Mouse (Mus musculus): ENCODE data around the gene Mid1.

Gene Mid1

DNA sequence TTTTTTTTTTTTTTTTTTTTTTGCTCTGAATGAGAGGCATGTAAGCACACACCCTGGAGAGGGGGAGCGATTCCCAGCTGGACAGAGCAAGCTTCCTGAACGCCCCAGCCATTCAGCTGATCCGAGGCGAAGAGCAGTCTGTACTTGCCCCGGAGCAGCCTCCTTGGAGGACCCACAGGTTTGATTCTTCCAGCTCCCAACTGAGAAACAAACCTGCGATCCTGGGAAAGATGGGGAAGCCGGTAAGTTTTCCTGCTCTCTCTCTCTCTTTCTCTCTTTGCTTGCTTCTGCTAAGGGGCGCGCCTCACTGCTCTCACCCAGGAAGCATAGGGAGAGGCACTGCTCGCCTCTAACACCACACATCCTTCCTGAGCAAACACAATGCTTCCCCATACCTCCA lies at the start of gene Mid1:
Mid1 (plus strand) TSS at position 69 of the 400 bp plus-strand sequence.
- DNase-seq = no peak

DNA sequence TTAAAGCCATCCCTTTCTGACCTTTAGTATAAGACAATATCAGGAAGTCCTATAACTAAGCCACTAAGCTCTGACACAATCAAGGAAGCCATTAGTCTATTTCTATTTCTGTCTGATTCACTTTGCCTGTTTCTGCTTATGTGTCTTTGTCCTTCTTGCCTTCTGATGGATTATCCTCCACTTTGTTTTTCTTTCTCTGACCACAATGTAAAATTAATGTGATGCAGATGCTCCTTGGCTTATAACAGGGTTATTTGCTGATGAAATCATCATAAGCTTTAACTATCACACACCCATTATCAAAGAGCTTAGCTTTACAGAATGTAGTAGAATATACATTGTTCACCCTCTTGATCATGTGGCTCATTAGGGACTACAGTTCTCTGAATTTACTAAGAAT lies 11.9 kb upstream of the Mid1 start:
- DNase-seq = no peak

- DNase-seq = no peak
These were observed 8.7 kb upstream of the Mid1 start for GRCm38 (mm10) chrX:169676313-169676712.

DNA sequence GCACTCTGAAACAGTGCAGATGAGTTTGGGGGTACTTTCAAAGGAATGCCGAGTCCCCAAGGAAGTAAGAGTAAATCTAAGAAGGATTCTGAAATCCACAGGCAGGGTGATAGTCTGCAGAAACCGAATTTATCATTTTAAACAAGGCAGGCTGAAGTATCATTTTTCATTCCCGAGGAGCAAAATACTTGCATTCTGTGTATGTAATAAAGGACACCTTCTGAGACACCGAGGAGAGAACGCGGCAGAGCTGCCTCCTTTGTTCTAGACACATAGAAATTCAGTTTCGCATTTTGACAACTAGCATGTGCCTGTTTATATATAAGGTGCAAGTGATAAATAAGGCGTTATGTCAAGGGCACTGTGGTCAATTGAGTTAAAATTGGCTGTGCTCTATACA lies 732 bp downstream of the Mid1 start:
- no peak for DNase-seq

- DNase-seq = no peak
These were observed 6.2 kb downstream of the Mid1 start for GRCm38 (mm10) chrX:169691217-169691616.

DNA sequence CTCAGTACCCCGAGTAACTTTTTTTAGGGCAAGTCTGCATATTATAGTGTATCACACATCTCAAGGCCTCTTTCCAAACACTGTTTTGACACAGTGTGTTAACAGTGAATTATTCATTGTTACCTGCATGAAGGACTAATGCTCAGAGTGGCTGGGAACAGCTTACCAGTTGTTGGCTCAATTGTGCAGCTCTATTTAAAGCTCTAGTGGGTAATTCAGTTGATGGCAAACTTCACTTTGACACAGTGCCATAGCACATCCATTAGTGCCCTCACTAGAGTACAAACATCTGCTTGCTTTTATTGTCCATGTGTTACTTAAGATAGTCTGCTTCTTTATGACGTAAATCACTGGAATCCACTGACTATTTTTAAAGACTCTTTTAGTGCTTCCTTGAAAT lies 6.7 kb downstream of the Mid1 start:
- DNase-seq = no peak

DNA sequence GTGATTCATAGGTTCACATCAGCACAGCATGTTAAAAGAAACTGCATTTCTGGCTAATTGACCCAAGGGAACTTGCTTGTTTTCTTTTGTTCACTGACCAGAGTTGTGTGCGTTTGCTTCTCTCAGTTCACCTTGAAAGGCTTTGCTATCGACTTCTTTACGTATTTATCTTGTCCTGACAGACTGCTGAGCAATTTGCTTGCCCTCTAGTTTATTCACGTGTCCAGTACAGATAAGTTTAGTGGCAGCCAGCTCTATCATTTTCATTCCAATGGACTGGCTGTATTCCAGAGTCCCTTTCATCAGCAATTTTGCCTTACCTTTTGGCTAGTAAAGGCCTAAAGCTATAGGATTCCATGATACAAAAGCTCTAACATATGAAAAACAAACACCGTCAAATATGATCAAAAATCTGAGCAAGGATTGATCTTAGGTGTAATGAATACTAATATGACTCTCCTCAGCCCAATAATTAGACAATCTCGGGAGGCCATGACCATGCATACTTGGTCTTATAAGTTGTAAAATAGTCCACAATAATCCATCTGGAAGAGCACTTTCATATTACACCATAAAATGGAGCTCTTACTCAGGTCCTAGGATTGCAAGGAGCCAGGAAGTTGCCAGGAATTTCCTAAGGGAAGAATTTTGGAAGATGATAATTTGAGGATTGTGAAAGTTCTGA lies 7.4 kb downstream of the Mid1 start:
- no peak for DNase-seq

DNA sequence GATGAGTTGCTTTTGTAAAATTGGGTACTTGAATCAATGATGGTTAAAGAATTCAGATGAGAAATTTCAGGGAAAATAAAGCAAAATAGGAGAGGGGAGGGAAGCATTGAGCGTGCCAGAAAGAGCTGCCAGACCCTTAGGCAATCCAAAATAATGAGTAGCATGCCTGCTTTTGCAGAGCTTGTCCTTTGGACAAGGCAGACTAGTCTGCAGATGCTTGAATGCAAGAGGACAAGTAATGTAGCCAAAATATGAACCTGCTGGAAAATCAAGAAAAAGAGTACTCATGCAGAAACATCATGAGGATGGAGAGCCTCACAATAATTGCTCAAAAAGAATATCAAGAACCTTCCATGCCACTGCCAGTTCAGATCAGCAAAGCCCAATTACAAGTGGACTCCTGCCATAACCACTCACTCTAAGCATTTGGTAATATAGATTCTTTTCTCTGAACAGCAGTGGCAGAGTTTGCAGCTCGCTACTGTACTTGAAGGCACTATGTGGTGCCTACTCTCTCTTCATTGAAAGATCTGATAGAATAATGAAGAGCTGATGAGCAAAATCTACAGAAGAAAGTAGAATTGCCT lies 19.1 kb downstream of the Mid1 start:
- no peak for DNase-seq

- DNase-seq = no peak
These were observed 38.5 kb downstream of the Mid1 start for GRCm38 (mm10) chrX:169723511-169723910.

GRCm38 (mm10) chrX:169735387-169735969 lies 50.5 kb downstream of the Mid1 start:
- no peak for DNase-seq

DNA sequence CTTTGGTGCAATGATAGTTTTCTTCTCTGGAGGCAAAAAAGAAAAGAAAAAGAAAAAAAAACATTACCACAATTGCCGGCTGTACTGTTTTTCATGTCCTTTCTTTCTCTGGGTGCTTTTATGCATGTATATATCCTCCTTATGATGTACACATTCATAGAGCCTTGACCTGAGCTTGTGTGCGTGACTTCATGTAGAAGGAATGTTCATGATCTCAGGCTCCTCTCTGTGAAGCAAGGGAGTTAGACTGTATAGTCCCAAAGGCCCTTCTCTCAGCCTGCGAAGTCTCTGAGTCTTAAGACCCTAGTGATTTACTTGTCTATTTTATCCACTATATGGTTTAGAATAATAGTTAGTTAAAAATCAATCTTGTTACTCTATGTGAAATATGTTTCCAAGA lies 73.0 kb downstream of the Mid1 start:
- no peak for DNase-seq

- DNase-seq = no peak
These were observed 94.5 kb downstream of the Mid1 start, which contains the start of gene 4933400A11Rik for GRCm38 (mm10) chrX:169779535-169779934. TSS of gene 4933400A11Rik (minus strand) at chrX:169779635.

DNA sequence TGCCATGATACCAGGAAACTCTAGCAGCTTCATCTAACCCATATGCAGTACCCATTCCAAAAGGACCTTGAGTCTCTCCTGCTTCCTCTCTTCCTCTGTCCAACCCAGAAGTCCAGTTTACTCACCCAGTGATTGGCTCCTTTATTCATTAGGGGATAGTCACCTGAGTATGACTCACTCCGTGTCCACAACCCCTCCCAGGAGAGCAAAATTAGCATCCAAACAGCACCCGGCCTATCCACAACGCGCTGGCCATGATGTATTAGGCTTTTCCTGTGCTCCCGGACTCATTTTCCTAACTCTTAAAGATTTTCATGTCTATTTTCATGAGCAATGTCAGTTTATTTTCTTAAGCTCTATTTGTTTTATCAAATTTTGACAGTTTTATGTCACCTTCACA lies 104.7 kb downstream of the Mid1 start:
- no peak for DNase-seq

DNA sequence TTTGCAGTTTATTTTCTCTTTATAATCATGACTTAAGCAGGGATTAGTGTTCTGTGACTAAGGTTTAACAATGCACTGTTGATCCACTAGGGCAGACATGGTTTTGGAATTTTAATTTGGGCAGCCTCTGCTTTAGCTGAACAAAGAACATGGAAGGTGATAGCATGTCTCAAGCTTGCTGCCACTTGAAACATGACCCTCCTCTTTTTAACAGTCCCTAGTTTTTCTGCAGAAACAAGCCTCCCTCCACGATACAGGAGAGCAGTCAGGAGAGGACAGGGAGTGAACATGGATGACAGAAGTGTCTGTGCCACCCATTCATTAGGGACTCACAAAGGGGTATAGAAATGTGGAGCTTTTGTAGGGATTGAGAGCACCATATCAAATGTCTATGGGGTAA lies 107.9 kb downstream of the Mid1 start:
- no peak for DNase-seq

DNA sequence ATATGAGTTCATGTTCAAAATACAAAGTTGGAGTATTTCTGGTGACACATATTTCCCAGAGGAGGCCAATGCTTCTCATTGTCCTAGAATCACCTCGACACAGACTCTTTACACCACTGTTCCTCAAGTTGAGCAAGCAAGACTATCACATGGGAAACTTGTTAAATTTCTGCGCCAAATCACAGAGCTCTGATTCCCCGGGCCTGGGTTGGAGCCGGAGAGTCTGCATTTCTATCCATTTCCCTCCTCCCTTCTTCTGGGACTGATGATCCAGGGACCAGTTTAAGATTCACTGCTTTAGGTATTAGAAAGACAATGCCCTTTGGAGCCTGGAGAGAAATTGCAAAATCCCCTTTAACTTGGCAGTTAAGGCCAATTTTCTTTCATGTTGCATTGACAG lies 109.4 kb downstream of the Mid1 start:
- DNase-seq = no peak

DNA sequence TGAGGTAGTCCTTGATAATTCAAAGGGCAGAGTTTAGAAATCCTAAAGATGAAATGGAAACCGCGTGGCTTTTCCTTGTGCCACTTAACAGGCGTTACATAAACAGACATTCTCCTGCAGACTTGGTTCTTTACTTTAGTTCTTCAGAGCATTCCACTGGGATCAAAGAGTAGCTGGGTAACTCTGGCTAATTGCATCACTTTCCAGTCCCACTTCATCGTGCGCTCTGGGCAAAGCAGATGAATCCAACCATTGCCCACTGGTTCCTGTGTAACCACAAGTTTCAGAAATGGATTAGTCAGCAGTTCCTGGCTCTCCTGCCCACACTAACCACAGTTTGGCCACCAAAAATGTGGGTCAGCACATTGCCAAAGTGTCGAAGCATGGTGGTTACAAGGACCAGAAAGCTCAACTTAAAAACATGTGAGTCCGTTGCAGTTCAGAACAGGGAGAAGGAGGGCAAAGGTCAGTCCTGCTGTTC lies 109.9 kb downstream of the Mid1 start:
- no peak for DNase-seq

DNA sequence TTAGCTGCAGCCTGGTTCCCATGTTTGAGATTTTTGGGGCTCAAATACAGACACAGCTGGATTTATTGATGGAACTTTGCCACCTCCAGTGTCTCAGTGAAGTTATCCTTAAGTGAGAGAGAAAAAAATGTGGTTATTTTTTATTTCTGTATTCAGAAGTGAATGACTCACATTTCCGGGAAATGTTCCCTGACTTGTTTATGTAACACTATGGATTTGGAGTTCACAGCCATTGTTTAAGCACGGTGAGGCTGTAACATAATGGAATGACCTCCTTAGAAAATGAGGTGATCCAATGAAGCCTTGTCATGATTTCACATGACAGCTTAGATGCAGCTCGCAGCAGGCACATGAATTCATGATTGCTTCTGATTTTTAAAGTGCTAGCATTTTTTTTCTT lies 112.1 kb downstream of the Mid1 start:
- DNase-seq = no peak

GRCm38 (mm10) chrX:169798987-169799680 lies 114.1 kb downstream of the Mid1 start:
- DNase-seq = peak; percentile 3

GRCm38 (mm10) chrX:169800238-169800637 lies 115.2 kb downstream of the Mid1 start:
- no peak for DNase-seq

- no peak for DNase-seq
These were observed 120.8 kb downstream of the Mid1 start for GRCm38 (mm10) chrX:169805791-169806190.

DNA sequence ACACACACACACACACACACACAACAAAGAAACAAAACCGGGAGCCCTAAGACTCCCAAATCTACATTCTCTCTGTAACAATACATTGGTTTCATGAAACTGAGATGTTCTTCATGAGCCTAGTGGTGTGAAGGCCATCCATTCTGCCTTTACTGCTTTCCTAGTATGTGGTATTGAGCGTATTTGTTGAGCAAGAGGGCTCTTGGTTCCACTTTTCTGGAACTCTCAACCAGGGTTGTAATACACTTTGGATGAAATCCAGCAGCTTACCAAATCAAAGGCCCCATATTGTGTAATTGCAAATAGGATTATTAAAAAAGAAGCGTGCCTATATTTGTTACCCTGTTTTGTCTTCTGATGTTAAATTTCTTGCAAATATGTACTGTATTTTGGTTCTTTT lies 122.7 kb downstream of the Mid1 start:
- DNase-seq = no peak

DNA sequence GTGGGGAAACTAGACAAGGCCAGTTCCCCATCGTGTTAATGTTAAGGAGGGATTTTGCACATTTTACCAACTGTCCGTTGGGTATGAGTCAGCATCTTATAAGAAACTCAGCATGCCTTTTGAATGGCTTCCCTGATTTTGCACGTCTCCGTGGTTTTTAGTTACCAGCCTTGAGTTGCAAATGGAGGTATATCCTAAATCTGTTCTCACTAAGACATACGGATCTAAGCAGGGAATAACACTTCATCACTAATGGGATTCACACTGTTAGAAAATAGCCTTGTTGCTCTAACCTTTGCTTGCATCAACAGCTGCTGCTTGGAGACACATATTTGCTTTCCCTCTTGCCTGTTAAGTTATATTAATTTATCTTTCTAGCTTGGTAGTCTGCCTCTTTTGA lies 126.3 kb downstream of the Mid1 start:
- no peak for DNase-seq

DNA sequence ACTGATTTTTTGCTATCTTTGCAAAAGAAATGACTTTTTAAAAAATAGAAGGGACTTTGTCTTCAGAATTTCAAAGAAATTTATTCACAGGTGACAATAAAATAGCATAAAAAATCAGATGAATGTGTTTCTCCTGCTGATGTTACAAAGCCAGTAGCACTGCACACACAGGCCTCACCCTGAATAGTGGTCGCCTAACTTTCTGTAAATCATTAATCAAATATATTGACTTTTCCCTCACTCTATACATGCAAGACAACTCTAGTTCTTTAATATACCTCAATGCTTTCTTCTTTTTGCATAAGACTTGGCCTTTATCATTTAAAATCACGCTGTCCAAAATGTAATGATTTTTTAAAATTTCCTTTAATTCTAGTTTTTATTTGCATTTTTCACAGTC lies 126.8 kb downstream of the Mid1 start:
- no peak for DNase-seq

DNA sequence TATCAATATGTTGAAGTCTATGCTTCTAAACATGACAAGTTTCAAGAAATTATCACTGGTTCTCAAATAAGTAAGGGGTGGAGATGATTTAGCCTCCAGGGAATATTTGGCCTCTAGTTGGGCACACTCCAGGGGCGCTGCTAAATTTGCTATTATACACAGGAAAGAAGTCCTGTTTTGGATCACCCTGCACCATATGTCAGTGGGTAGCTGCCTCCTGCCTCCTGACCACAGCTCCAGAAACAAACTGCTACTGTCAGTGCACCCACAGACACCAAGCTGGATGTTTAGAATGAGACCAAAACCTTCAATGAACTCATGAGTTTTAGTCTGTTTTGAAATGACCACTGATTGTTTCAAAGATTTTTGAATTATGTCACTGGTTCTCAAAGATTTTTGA lies 128.7 kb downstream of the Mid1 start:
- peak; percentile 2 for DNase-seq

Data from cerebellum, adult 11 months (tissue).